Mouse (Mus musculus) lung, embryonic 14.5 days (tissue): ENCODE results near the gene Rassf8. TPM values are rescaled to one million over a fixed set of nuclear protein-coding genes. Genes with fewer than 3 reads are reported as not detected.

Experiments
- ATAC-seq: fragments of 200-750 bp; cut with Nextera tagmentation; 2 replicates; pipeline ENCODE4 v1.8.0; 2017; ENCODE audit warnings: mild to moderate bottlenecking, moderate TSS enrichment, moderate library complexity; ENCODE audit not compliant: insufficient read depth
- DNase-seq: peaks from one replicate; pipeline ENCODE4 v3.0.0-alpha.2; 2015
- H3K27ac ChIP-seq: fragments of 300-500 bp; sonication (generic); 2 replicates; pipeline ENCODE4 v1.5.1; 2014; ENCODE audit warnings: low read depth, mild to moderate bottlenecking, moderate library complexity
- H3K27me3 ChIP-seq: fragments of 300-500 bp; sonication (generic); 2 replicates; pipeline ENCODE4 v1.6.1; 2014; ENCODE audit warnings: low read length, control low read depth; ENCODE audit not compliant: insufficient read depth
- H3K36me3 ChIP-seq: fragments of 300-500 bp; sonication (generic); 2 replicates; pipeline ENCODE4 v1.6.1; 2014; ENCODE audit warnings: control low read depth; ENCODE audit not compliant: insufficient read depth
- H3K4me1 ChIP-seq: fragments of 300-500 bp; sonication (generic); 2 replicates; pipeline ENCODE4 v1.6.1; 2014; ENCODE audit warnings: antibody characterized with exemption, control low read depth; ENCODE audit not compliant: insufficient read depth
- H3K4me2 ChIP-seq: fragments of 300-500 bp; sonication (generic); 2 replicates; pipeline ENCODE4 v1.6.1; 2014; ENCODE audit warnings: mild to moderate bottlenecking
- H3K4me3 ChIP-seq: fragments of 300-500 bp; sonication (generic); 2 replicates; pipeline ENCODE4 v1.5.1; 2014; ENCODE audit warnings: low read depth, low read length
- H3K9ac ChIP-seq: fragments of 300-500 bp; sonication (generic); 2 replicates; pipeline ENCODE4 v1.6.1; 2014
- H3K9me3 ChIP-seq: fragments of 300-500 bp; sonication (generic); 2 replicates; pipeline ENCODE4 v1.6.1; 2016; ENCODE audit warnings: low read depth, low read length, control low read depth
- CTCF ChIP-seq: IDR thresholded peaks from 2 replicates; pipeline ENCODE4 v1.5.1; 2016; ENCODE audit warnings: antibody characterized with exemption, low read depth
- WGBS: fragments of 180-500 bp; shearing (Covaris S2); extraction: QIAGEN DNeasy Blood & Tissue Kit; methylation state at CpG from one replicate; pipeline ENCODE4 v1.1.7; 2014; 5-methylcytosine and 5-hydroxymethylcytosine counted together
- polyA plus RNA-seq: library from polyadenylated mRNA; unstranded; fragments of >200 nt; fragmentation: Nextera tagmentation; extraction: Ambion mirVana; gene quantifications from 2 replicates; pipeline ENCODE4 v1.2.1, GENCODE M21; 2014

The Rassf8 gene
- polyA plus RNA-seq, 1 experiment from 2014 or later, result 11.7 TPM

- Histone ChIP-seq H3K4me2 (peak overlapping the region; percentile 76), H3K9me3 (no peaks in the 10 kb centered on the region), H3K36me3 (0 out of 2 replicates have a peak, but pooled peaks cover 5% of the 10 kb centered on the region), H3K4me3 (peak overlapping the region; percentile 86), H3K4me1 (no peaks in the 10 kb centered on the region; the same call in 1 of the 2 replicates), H3K27me3 (no peaks in the 10 kb centered on the region), H3K9ac (peak overlapping the region; percentile 88), H3K27ac (0 out of 2 replicates have a peak overlapping the region, but pooled peaks have one; percentile 93)
- TF ChIP-seq CTCF, result peak; percentile 47; the same call in 1 of the 2 replicates
- WGBS, result 8% methylated on average over 16 of the region's 16 CpGs
- ATAC-seq, result no peak
- DNase-seq, result peak; percentile 49
Measured at GRCm38 (mm10) chr6:145747671-145748640, 1.4 kb downstream of the Rassf8 start.

- Histone ChIP-seq H3K9ac (no peak overlapping the region), H3K4me1 (peaks cover 3% of the 10 kb centered on the region), H3K4me2 (no peak overlapping the region), H3K27ac (no peak overlapping the region), H3K27me3 (no peaks in the 10 kb centered on the region), H3K9me3 (no peaks in the 10 kb centered on the region), H3K4me3 (no peak overlapping the region), H3K36me3 (0 out of 2 replicates have a peak, but pooled peaks cover 5% of the 10 kb centered on the region)
- no peak for DNase-seq
- WGBS, result 92% methylated on average over 3 of the region's 3 CpGs
- TF ChIP-seq CTCF, result no peak
- no peak for ATAC-seq
Measured at GRCm38 (mm10) chr6:145750394-145750793, 3.8 kb downstream of the Rassf8 start.

- TF ChIP-seq CTCF, result no peak
- DNase-seq (no peak), ATAC-seq (no peak)
- peaks cover 13% of the 10 kb centered on the region for H3K4me1 ChIP-seq
- no peak overlapping the region for H3K9ac ChIP-seq
- H3K27me3 ChIP-seq, result no peaks in the 10 kb centered on the region
- WGBS, result 87% methylated on average over 6 of the region's 6 CpGs
- H3K27ac ChIP-seq, result no peak overlapping the region
- no peaks in the 10 kb centered on the region for H3K9me3 ChIP-seq
- no peak overlapping the region for H3K4me2 ChIP-seq
- no peak overlapping the region for H3K4me3 ChIP-seq
- 0 out of 2 replicates have a peak, but pooled peaks cover 5% of the 10 kb centered on the region for H3K36me3 ChIP-seq
Measured at GRCm38 (mm10) chr6:145753296-145753695, 6.7 kb downstream of the Rassf8 start.

GRCm38 (mm10) chr6:145754416-145754815 is 7.9 kb downstream of the Rassf8 start:
- no peak for TF ChIP-seq CTCF
- Histone ChIP-seq H3K36me3 (0 out of 2 replicates have a peak, but pooled peaks cover 5% of the 10 kb centered on the region), H3K4me1 (peaks cover 17% of the 10 kb centered on the region; the same call in 1 of the 2 replicates), H3K4me2 (no peak overlapping the region), H3K27me3 (no peaks in the 10 kb centered on the region), H3K4me3 (no peak overlapping the region), H3K9me3 (no peaks in the 10 kb centered on the region), H3K9ac (no peak overlapping the region), H3K27ac (no peak overlapping the region)
- 59% methylated on average over 6 of the region's 6 CpGs for WGBS
- no peak for DNase-seq
- ATAC-seq, result no peak

- Histone ChIP-seq H3K4me1 (peaks cover 20% of the 10 kb centered on the region; the same call in 1 of the 2 replicates), H3K9ac (no peak overlapping the region; the same call in 1 of the 2 replicates)
- WGBS, result 55% methylated on average over 14 of the region's 14 CpGs
Measured at GRCm38 (mm10) chr6:145755942-145756639, 9.5 kb downstream of the Rassf8 start.

GRCm38 (mm10) chr6:145756640-145757005 is 10.1 kb downstream of the Rassf8 start:
- no peaks in the 10 kb centered on the region for H3K36me3 ChIP-seq
- ATAC-seq, result no peak
- H3K27ac ChIP-seq, result 0 out of 2 replicates have a peak overlapping the region, but pooled peaks have one; percentile 36
- DNase-seq, result no peak
- H3K27me3 ChIP-seq, result no peaks in the 10 kb centered on the region
- H3K9me3 ChIP-seq, result no peaks in the 10 kb centered on the region
- 70% methylated on average over 6 of the region's 6 CpGs for WGBS
- TF ChIP-seq CTCF, result no peak
- H3K9ac ChIP-seq, result no peak overlapping the region
- H3K4me3 ChIP-seq, result no peak overlapping the region
- peaks cover 20% of the 10 kb centered on the region; the same call in 1 of the 2 replicates for H3K4me1 ChIP-seq
- no peak overlapping the region for H3K4me2 ChIP-seq

More at GRCm38 (mm10) chr6:145755942-145756639, 9.5 kb downstream of the Rassf8 start:
- Histone ChIP-seq H3K27me3 (no peaks in the 10 kb centered on the region), H3K4me2 (no peak overlapping the region), H3K27ac (peak overlapping the region; percentile 36; the same call in 1 of the 2 replicates), H3K36me3 (0 out of 2 replicates have a peak, but pooled peaks cover 2% of the 10 kb centered on the region), H3K9me3 (no peaks in the 10 kb centered on the region), H3K4me3 (no peak overlapping the region)
- no peak for DNase-seq
- no peak for TF ChIP-seq CTCF
- ATAC-seq, result no peak
